Mouse (Mus musculus): ENCODE data around the gene Hspb2. TPM values are rescaled to one million over a fixed set of nuclear protein-coding genes. Genes with fewer than 3 reads are reported as not detected.

Gene Hspb2
- polyA plus RNA-seq, 1 experiment = not detected

GRCm38 (mm10) chr9:50774991-50775612 lies 22.9 kb upstream of the Hspb2 start, which contains the start of the genes Alg9 and 1110032A03Rik:
Gene Alg9, plus strand, starts transcription at chr9:50775019.
Gene 1110032A03Rik, minus strand, starts transcription at chr9:50775520.
- Histone ChIP-seq H3K27ac (ENCODE audit: insufficient read depth, low read depth, low read length) (peak within 1 kb of the TSS; percentile 66), H3K4me1 (ENCODE audit: control insufficient read depth, insufficient read depth, low read length) (no peaks in the 10 kb centered on the region), H3K4me3 (ENCODE audit: insufficient read depth, low read depth, low read length) (peak within 1 kb of the TSS; percentile 84)
- TF ChIP-seq POLR2A (IDR thresholded peaks at IDR 0.05; ENCODE audit: insufficient read depth, low read depth, low read length) (no peak), CTCF (IDR thresholded peaks at IDR 0.05; ENCODE audit: insufficient read depth, low read depth, low read length) (no peak)
- WGBS = under 1% methylated on average over 49 of the region's 51 CpGs

GRCm38 (mm10) chr9:50774026-50774462 lies 21.9 kb upstream of the Hspb2 start:
- Histone ChIP-seq H3K4me3 (ENCODE audit: insufficient read depth, low read depth, low read length) (no peak overlapping the region), H3K27ac (ENCODE audit: insufficient read depth, low read depth, low read length) (no peak overlapping the region), H3K4me1 (ENCODE audit: control insufficient read depth, insufficient read depth, low read length) (no peaks in the 10 kb centered on the region)
- whole genome bisulfite sequencing = 58% methylated on average over 4 of the region's 4 CpGs
- no peak for TF ChIP-seq CTCF (IDR thresholded peaks at IDR 0.05; ENCODE audit: insufficient read depth, low read depth, low read length)
- TF ChIP-seq POLR2A (IDR thresholded peaks at IDR 0.05; ENCODE audit: insufficient read depth, low read depth, low read length) = no peak

GRCm38 (mm10) chr9:50770011-50770410 lies 17.9 kb upstream of the Hspb2 start:
- TF ChIP-seq CTCF (IDR thresholded peaks at IDR 0.05; ENCODE audit: insufficient read depth, low read depth, low read length) (no peak), POLR2A (IDR thresholded peaks at IDR 0.05; ENCODE audit: insufficient read depth, low read depth, low read length) (no peak)
- peaks cover 3% of the 10 kb centered on the region; the same call in 1 of the 2 replicates for H3K4me1 ChIP-seq (ENCODE audit: control insufficient read depth, insufficient read depth, low read length)
- no peak overlapping the region for H3K27ac ChIP-seq (ENCODE audit: insufficient read depth, low read depth, low read length)
- WGBS = 73% methylated on average over 2 of the region's 2 CpGs
- H3K4me3 ChIP-seq (ENCODE audit: insufficient read depth, low read depth, low read length) = no peak overlapping the region

GRCm38 (mm10) chr9:50768107-50769002 lies 16.2 kb upstream of the Hspb2 start, which contains the start of gene Fdxacb1:
Gene Fdxacb1, plus strand, starts transcription at chr9:50768236.
- Histone ChIP-seq H3K27ac (ENCODE audit: insufficient read depth, low read depth, low read length) (peak within 1 kb of the TSS; percentile 78), H3K4me3 (ENCODE audit: insufficient read depth, low read depth, low read length) (peak within 1 kb of the TSS; percentile 71), H3K4me1 (ENCODE audit: control insufficient read depth, insufficient read depth, low read length) (peaks cover 3% of the 10 kb centered on the region; the same call in 1 of the 2 replicates)
- TF ChIP-seq POLR2A (IDR thresholded peaks at IDR 0.05; ENCODE audit: insufficient read depth, low read depth, low read length) = no peak; the same call in 1 of the 2 replicates
- TF ChIP-seq CTCF (IDR thresholded peaks at IDR 0.05; ENCODE audit: insufficient read depth, low read depth, low read length) = peak; percentile 95
- 3% methylated on average over 59 of the region's 59 CpGs for WGBS

DNA sequence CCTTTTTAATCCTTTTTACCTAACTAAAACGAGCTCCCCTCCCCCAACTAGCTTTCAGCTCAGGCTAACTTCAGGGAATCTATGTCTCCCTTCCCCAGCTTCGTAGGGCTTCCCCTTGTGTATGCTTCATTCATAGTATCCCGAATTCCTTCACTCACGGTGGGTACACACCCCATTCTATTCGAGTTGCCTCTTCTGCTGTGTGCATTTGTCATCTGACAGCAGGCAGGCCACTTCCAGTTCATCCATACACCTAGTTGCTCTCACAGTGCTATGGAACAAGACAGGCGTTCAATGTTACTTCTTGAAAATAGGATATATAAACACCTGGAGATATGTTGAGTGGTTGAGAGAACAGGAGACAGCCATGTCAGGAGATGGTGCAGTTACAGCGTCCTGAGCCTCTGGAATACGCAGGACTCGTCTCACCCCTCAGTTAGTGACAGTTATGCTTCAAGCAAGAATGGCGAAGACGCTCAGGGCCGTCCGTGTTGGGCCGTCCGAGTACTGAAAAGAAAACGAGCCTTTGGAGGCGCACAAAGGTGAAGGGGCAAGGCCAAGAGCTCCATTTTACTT lies 15.5 kb upstream of the Hspb2 start:
- peak overlapping the region; percentile 71 for H3K4me3 ChIP-seq (ENCODE audit: insufficient read depth, low read depth, low read length)
- WGBS = 2% methylated on average over 17 of the region's 17 CpGs
- H3K27ac ChIP-seq (ENCODE audit: insufficient read depth, low read depth, low read length) = peak overlapping the region; percentile 68
- TF ChIP-seq CTCF (IDR thresholded peaks at IDR 0.05; ENCODE audit: insufficient read depth, low read depth, low read length) (no peak), POLR2A (IDR thresholded peaks at IDR 0.05; ENCODE audit: insufficient read depth, low read depth, low read length) (no peak; the same call in 1 of the 2 replicates)
- H3K4me1 ChIP-seq (ENCODE audit: control insufficient read depth, insufficient read depth, low read length) = peaks cover 3% of the 10 kb centered on the region; the same call in 1 of the 2 replicates

DNA sequence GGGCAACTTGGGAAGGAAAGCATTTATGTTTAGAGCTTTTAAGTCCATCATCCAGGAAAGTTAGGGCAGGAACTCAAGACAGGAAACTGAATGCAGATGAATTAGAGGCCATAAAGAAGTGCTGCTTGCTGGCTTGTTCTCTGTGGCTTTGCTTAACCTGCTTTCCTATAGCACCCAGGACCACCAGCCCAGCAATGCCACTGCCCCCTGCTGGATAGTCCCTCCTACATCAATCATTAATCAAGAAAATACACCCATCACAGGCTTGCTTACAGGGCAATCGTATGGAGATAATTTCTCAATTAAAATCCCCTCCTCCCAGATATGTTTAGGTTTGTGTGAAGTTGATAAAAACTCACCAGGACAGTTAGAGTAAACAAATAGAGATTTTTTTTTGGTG lies 11.2 kb upstream of the Hspb2 start:
- H3K4me3 ChIP-seq (ENCODE audit: insufficient read depth, low read depth, low read length) = no peak overlapping the region
- no peak overlapping the region for H3K27ac ChIP-seq (ENCODE audit: insufficient read depth, low read depth, low read length)
- no peaks in the 10 kb centered on the region for H3K4me1 ChIP-seq (ENCODE audit: control insufficient read depth, insufficient read depth, low read length)
- WGBS = 73% methylated on average over 1 of the region's 1 CpGs
- TF ChIP-seq POLR2A (IDR thresholded peaks at IDR 0.05; ENCODE audit: insufficient read depth, low read depth, low read length) = no peak
- no peak for TF ChIP-seq CTCF (IDR thresholded peaks at IDR 0.05; ENCODE audit: insufficient read depth, low read depth, low read length)

- 66% methylated on average over 6 of the region's 6 CpGs for whole genome bisulfite sequencing
- TF ChIP-seq CTCF (IDR thresholded peaks at IDR 0.05; ENCODE audit: insufficient read depth, low read depth, low read length) (no peak), POLR2A (IDR thresholded peaks at IDR 0.05; ENCODE audit: insufficient read depth, low read depth, low read length) (no peak)
- Histone ChIP-seq H3K27ac (ENCODE audit: insufficient read depth, low read depth, low read length) (no peak overlapping the region), H3K4me1 (ENCODE audit: control insufficient read depth, insufficient read depth, low read length) (no peaks in the 10 kb centered on the region), H3K4me3 (ENCODE audit: insufficient read depth, low read depth, low read length) (no peak overlapping the region)
Observed at GRCm38 (mm10) chr9:50761520-50762243, 9.5 kb upstream of the Hspb2 start.

GRCm38 (mm10) chr9:50756711-50757110 lies 4.6 kb upstream of the Hspb2 start:
- Histone ChIP-seq H3K4me1 (ENCODE audit: control insufficient read depth, insufficient read depth, low read length) (peaks cover 7% of the 10 kb centered on the region), H3K4me3 (ENCODE audit: insufficient read depth, low read depth, low read length) (no peak overlapping the region), H3K27ac (ENCODE audit: insufficient read depth, low read depth, low read length) (no peak overlapping the region)
- no peak for TF ChIP-seq POLR2A (IDR thresholded peaks at IDR 0.05; ENCODE audit: insufficient read depth, low read depth, low read length)
- TF ChIP-seq CTCF (IDR thresholded peaks at IDR 0.05; ENCODE audit: insufficient read depth, low read depth, low read length) = no peak
- 44% methylated on average over 5 of the region's 5 CpGs for WGBS

Measured in olfactory bulb, adult 2 months (tissue).